ENCODE assay signal across 9 mouse cellular contexts in the genomic region with DNA sequence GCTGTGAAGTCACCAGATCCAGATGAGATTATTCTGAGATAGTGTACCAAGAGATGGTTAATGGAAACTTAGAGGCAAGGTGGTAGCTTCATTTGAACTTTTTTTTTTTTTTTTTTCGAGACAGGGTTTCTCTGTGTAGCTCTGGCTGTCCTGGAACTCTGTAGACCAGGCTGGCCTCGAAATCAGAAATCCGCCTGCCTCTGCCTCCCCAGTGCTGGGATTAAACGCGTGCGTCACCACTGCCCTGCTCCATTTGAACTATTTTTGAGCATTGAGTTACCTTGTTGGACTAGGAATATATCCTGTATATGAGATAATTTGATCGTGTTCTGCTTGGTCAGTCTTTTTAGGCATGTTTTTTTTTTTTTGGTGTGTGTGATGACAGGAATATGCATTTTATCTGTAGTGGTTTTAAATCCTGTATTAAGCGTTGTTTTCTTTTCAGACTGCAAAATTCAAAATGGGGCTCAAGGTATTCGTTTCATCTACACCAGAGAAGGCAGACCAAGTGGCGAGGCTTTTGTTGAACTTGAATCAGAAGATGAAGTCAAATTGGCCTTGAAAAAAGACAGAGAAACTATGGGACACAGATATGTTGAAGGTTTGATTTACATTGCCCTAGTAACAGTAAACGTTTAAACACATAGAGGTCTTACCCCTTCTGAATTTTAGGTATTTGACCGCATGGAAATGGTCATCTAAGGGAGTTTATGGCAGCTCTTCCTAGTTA. TPM values are rescaled to one million over a fixed set of nuclear protein-coding genes. Genes with fewer than 3 reads are reported as not detected.
DNase-seq lines count a peak whose midpoint lies in the region; ATAC-seq and TF ChIP-seq lines count a peak whose summit lies in the region.
"Had no signal": no experiment of that assay in that cellular context is flagged by ENCODE, and none has a peak within 500 bp of the region (broad histone marks: within the 10 kb centered on the region; RNA-seq: fewer than 3 reads in every experiment).

No protein-coding gene starts in this region.

- H3K4me3 ChIP-seq in lung, postnatal 0 days (ENCODE audit: low read depth, low read length): peak overlapping the region; percentile 70
- peak overlapping the region; percentile 97 for H3K4me3 ChIP-seq in forebrain, embryonic 12.5 days (replicated peaks)
- H3K4me3 ChIP-seq in limb, embryonic 13.5 days: peak overlapping the region; percentile 96
- peak overlapping the region; percentile 74 for H3K4me3 ChIP-seq in small intestine, adult 2 months (ENCODE audit: low read depth, low read length)

- TF ChIP-seq POLR2A in small intestine, adult 2 months (IDR thresholded peaks at IDR 0.05; ENCODE audit: low read depth, low read length): no peak

- 40% methylated on average over 12 of the region's 12 CpGs for WGBS in lung, postnatal 0 days
- 77% methylated on average over 12 of the region's 12 CpGs for WGBS in forebrain, embryonic 12.5 days
- 63% methylated on average over 12 of the region's 12 CpGs for WGBS in limb, embryonic 13.5 days
- 29% methylated on average over 12 of the region's 12 CpGs for WGBS in small intestine, adult 2 months

- no peak overlapping the region for H3K27ac ChIP-seq in lung, postnatal 0 days (ENCODE audit: low read length)
- H3K27ac ChIP-seq in forebrain, embryonic 12.5 days: no peak overlapping the region
- no peak overlapping the region for H3K27ac ChIP-seq in limb, embryonic 13.5 days
- H3K27ac ChIP-seq in small intestine, adult 2 months (ENCODE audit: insufficient read depth, low read depth, low read length): no peak overlapping the region

- H3K9ac ChIP-seq in lung, postnatal 0 days (replicated peaks; ENCODE audit: low read depth): peak overlapping the region; percentile 94; the same call in 1 of the 2 replicates
- peak overlapping the region; percentile 99 for H3K9ac ChIP-seq in forebrain, embryonic 12.5 days
- H3K9ac ChIP-seq in limb, embryonic 13.5 days: peak overlapping the region; percentile 99

- H3K4me2 ChIP-seq in lung, postnatal 0 days (replicated peaks; ENCODE audit: low read depth, low read length): peak overlapping the region; percentile 74
- H3K4me2 ChIP-seq in forebrain, embryonic 12.5 days: peak overlapping the region; percentile 87
- H3K4me2 ChIP-seq in limb, embryonic 13.5 days (replicated peaks): peak overlapping the region; percentile 88

- peaks cover 4% of the 10 kb centered on the region; the same call in 1 of the 2 replicates for H3K4me1 ChIP-seq in lung, postnatal 0 days (ENCODE audit: insufficient read depth, low read depth, low read length)
- peaks cover 28% of the 10 kb centered on the region for H3K4me1 ChIP-seq in forebrain, embryonic 12.5 days
- H3K4me1 ChIP-seq in limb, embryonic 13.5 days: peaks cover 20% of the 10 kb centered on the region
- H3K4me1 ChIP-seq in small intestine, adult 2 months (ENCODE audit: control insufficient read depth, insufficient read depth, insufficient read length, low read length): peaks cover 6% of the 10 kb centered on the region; the same call in 1 of the 2 replicates

- ATAC-seq in lung, postnatal 0 days: no peak
- ATAC-seq in forebrain, embryonic 12.5 days (ENCODE audit: low FRiP score): no peak
- ATAC-seq in limb, embryonic 13.5 days (ENCODE audit: low FRiP score, low read depth): no peak

- H3K9me3 ChIP-seq in lung, postnatal 0 days (ENCODE audit: low read length): no peaks in the 10 kb centered on the region
- no peaks in the 10 kb centered on the region for H3K9me3 ChIP-seq in forebrain, embryonic 12.5 days
- no peaks in the 10 kb centered on the region for H3K9me3 ChIP-seq in limb, embryonic 13.5 days

- no peaks in the 10 kb centered on the region for H3K27me3 ChIP-seq in lung, postnatal 0 days (replicated peaks; ENCODE audit: insufficient read depth, low read length)
- no peaks in the 10 kb centered on the region for H3K27me3 ChIP-seq in forebrain, embryonic 12.5 days
- no peaks in the 10 kb centered on the region for H3K27me3 ChIP-seq in limb, embryonic 13.5 days
- no peaks in the 10 kb centered on the region for H3K27me3 ChIP-seq in small intestine, adult 2 months (ENCODE audit: control insufficient read depth, insufficient read depth, low read length)

- no peak for DNase-seq in lung, postnatal 0 days (ENCODE audit: low spot score)
- no peak for DNase-seq in lung, postnatal 14 days
- DNase-seq in layer of hippocampus, adult 9-11 months: no peak
- DNase-seq in cerebellum, adult 11 months: no peak
- DNase-seq in gastrocnemius, postnatal 10 days: no peak

- no peak for TF ChIP-seq EP300 in lung, postnatal 0 days (IDR thresholded peaks at IDR 0.05)

- TF ChIP-seq CTCF in lung, postnatal 0 days (IDR thresholded peaks at IDR 0.05): no peak
- TF ChIP-seq CTCF in small intestine, adult 2 months (IDR thresholded peaks at IDR 0.05; ENCODE audit: extremely low read depth, insufficient read length, insufficient replicate concordance, low read depth, low read length): no peak

- peaks cover 9% of the 10 kb centered on the region; the same call in 1 of the 2 replicates for H3K36me3 ChIP-seq in lung, postnatal 0 days (ENCODE audit: insufficient read depth, low read length)
- H3K36me3 ChIP-seq in forebrain, embryonic 12.5 days (replicated peaks): peaks cover 33% of the 10 kb centered on the region
- H3K36me3 ChIP-seq in limb, embryonic 13.5 days: peaks cover 34% of the 10 kb centered on the region
- H3K36me3 ChIP-seq in small intestine, adult 2 months (ENCODE audit: control insufficient read depth, insufficient read depth, low read length): peaks cover 24% of the 10 kb centered on the region

RNA-seq across cellular contexts. Expression of a gene that starts 2.4 kb away (rescaled TPM):
- 154 and 172 TPM in 2 replicates for polyA plus RNA-seq in lung, postnatal 0 days (2015; fragmentation: Nextera tagmentation; extraction: Ambion mirVana)
- polyA plus RNA-seq in forebrain, embryonic 12.5 days (2016; fragmentation: Nextera tagmentation; extraction: Ambion mirVana): 734 and 740 TPM in 2 replicates
- 572 and 577 TPM in 2 replicates for polyA plus RNA-seq in limb, embryonic 13.5 days (2015; fragmentation: Nextera tagmentation; extraction: Ambion mirVana)
- polyA plus RNA-seq in small intestine, adult 2 months (2012; rRNA removed): 5.9 and 11.5 TPM in 2 replicates
- total RNA-seq in gastrocnemius, postnatal 10 days (2021): 100 to 1,000 TPM; 123 to 164 TPM

RNA-seq across cellular contexts. Expression of a gene that starts 24.9 kb away (rescaled TPM):
- 0.40 and 0.53 TPM in 2 replicates for polyA plus RNA-seq in lung, postnatal 0 days (2015; fragmentation: Nextera tagmentation; extraction: Ambion mirVana)
- not detected in 2 replicates for polyA plus RNA-seq in forebrain, embryonic 12.5 days (2016; fragmentation: Nextera tagmentation; extraction: Ambion mirVana)
- 0.38 and 0.79 TPM in 2 replicates for polyA plus RNA-seq in limb, embryonic 13.5 days (2015; fragmentation: Nextera tagmentation; extraction: Ambion mirVana)
- polyA plus RNA-seq in small intestine, adult 2 months (2012; rRNA removed): 0.15 and 0.51 TPM in 2 replicates
- total RNA-seq in gastrocnemius, postnatal 10 days (2021): not detected
- total RNA-seq: adrenal gland, adult 2 months had no signal
- polyA plus RNA-seq: adrenal gland, adult 2 months had no signal

RNA-seq across cellular contexts. Expression of a gene that starts 51.7 kb away (rescaled TPM):
- polyA plus RNA-seq in lung, postnatal 0 days (2015; fragmentation: Nextera tagmentation; extraction: Ambion mirVana): 19.8 and 23.8 TPM in 2 replicates
- polyA plus RNA-seq in forebrain, embryonic 12.5 days (2016; fragmentation: Nextera tagmentation; extraction: Ambion mirVana): 30.7 and 31.5 TPM in 2 replicates
- polyA plus RNA-seq in limb, embryonic 13.5 days (2015; fragmentation: Nextera tagmentation; extraction: Ambion mirVana): 22.8 and 27.9 TPM in 2 replicates
- 8.0 and 15.8 TPM in 2 replicates for polyA plus RNA-seq in small intestine, adult 2 months (2012; rRNA removed)
- total RNA-seq in gastrocnemius, postnatal 10 days (2021): 10 to 100 TPM; 21.1 to 21.7 TPM

RNA-seq across cellular contexts. Expression of a gene that starts 53.7 kb away (rescaled TPM):
- polyA plus RNA-seq in lung, postnatal 0 days (2015; fragmentation: Nextera tagmentation; extraction: Ambion mirVana): 168 and 186 TPM in 2 replicates
- 287 and 298 TPM in 2 replicates for polyA plus RNA-seq in forebrain, embryonic 12.5 days (2016; fragmentation: Nextera tagmentation; extraction: Ambion mirVana)
- 311 and 331 TPM in 2 replicates for polyA plus RNA-seq in limb, embryonic 13.5 days (2015; fragmentation: Nextera tagmentation; extraction: Ambion mirVana)
- 12.0 and 31.9 TPM in 2 replicates for polyA plus RNA-seq in small intestine, adult 2 months (2012; rRNA removed)
- total RNA-seq in gastrocnemius, postnatal 10 days (2021): 100 to 1,000 TPM; 146 to 173 TPM

Comparison
In these comparisons a context has a peak if more than half of its experiments do, and no peak if none do; other contexts are left out.
1. RNA of a gene that starts 2.4 kb away (polyA plus RNA-seq): 734 to 740 TPM in forebrain, embryonic 12.5 days, 572 to 577 TPM in limb, embryonic 13.5 days and 154 to 172 TPM in lung, postnatal 0 days; 5.9 to 11.5 TPM in small intestine, adult 2 months; every median in the first group is over 10 times any median in the second.
2. Peak in every context shown above with its lines, with median percentiles within 50 percentile points of each other: H3K4me2 ChIP-seq, H3K4me3 ChIP-seq and H3K9ac ChIP-seq.